ENCODE assay signal across 9 mouse cellular contexts in genomic region chr15:10715139-10715505, GRCm38 (mm10). TPM values are rescaled to one million over a fixed set of nuclear protein-coding genes. Genes with fewer than 3 reads are reported as not detected.
DNase-seq lines count a peak whose midpoint lies in the region; ATAC-seq and TF ChIP-seq lines count a peak whose summit lies in the region.
"Had no signal": no experiment of that assay in that cellular context is flagged by ENCODE, and none has a peak within 500 bp of the region (broad histone marks: within the 10 kb centered on the region; RNA-seq: fewer than 3 reads in every experiment).

No protein-coding gene starts in this region.

- peak; percentile 35 for TF ChIP-seq CTCF in gastrocnemius, adult 2 months (IDR thresholded peaks at IDR 0.05)

- peaks cover 21% of the 10 kb centered on the region for H3K4me1 ChIP-seq in embryonic facial prominence, embryonic 12.5 days
- peaks cover 24% of the 10 kb centered on the region for H3K4me1 ChIP-seq in hindbrain, embryonic 14.5 days (replicated peaks; ENCODE audit: control insufficient read depth, insufficient read depth, low read length)
- peaks cover 5% of the 10 kb centered on the region for H3K4me1 ChIP-seq in liver, embryonic 11.5 days (replicated peaks; ENCODE audit: control insufficient read depth, insufficient read depth, low read length)
- peaks cover 12% of the 10 kb centered on the region for H3K4me1 ChIP-seq in midbrain, embryonic 16.5 days (ENCODE audit: control insufficient read depth, insufficient read depth, low read length)

- H3K4me3 ChIP-seq in gastrocnemius, adult 2 months = peak overlapping the region; percentile 91
- H3K4me3 ChIP-seq in embryonic facial prominence, embryonic 12.5 days = peak overlapping the region; percentile 86
- peak overlapping the region; percentile 83 for H3K4me3 ChIP-seq in hindbrain, embryonic 14.5 days (replicated peaks; ENCODE audit: low read length)
- H3K4me3 ChIP-seq in liver, embryonic 11.5 days (ENCODE audit: low read depth, low read length) = peak overlapping the region; percentile 73
- H3K4me3 ChIP-seq in midbrain, embryonic 16.5 days (ENCODE audit: low read depth, low read length) = peak overlapping the region; percentile 86

- intact Hi-C loops in gastrocnemius, adult 2 months (cut with DNase I) = loop anchor here (2.0 to 10.0 kb wide), 3 partner anchors 102 to 230 kb away; partner anchors contain the start of genes Brix1 and Rad1

- peak; percentile 13; the same call in 1 of the 2 replicates for ATAC-seq in embryonic facial prominence, embryonic 12.5 days (ENCODE audit: insufficient number of reproducible peaks, insufficient read depth, low FRiP score, low TSS enrichment)
- peak; percentile 5; the same call in 1 of the 2 replicates for ATAC-seq in hindbrain, embryonic 14.5 days (ENCODE audit: low FRiP score)
- peak; percentile 61 for ATAC-seq in liver, embryonic 11.5 days (replicated peaks; ENCODE audit: low FRiP score)
- ATAC-seq in midbrain, embryonic 16.5 days = peak; percentile 15

- peak overlapping the region; percentile 94; the same call in 1 of the 2 replicates for H3K9ac ChIP-seq in embryonic facial prominence, embryonic 12.5 days
- peak overlapping the region; percentile 81 for H3K9ac ChIP-seq in hindbrain, embryonic 14.5 days
- peak overlapping the region; percentile 75 for H3K9ac ChIP-seq in liver, embryonic 11.5 days (ENCODE audit: low read depth, low read length)
- H3K9ac ChIP-seq in midbrain, embryonic 16.5 days (ENCODE audit: low read depth, low read length) = peak overlapping the region; percentile 79; the same call in 1 of the 2 replicates

- no peaks in the 10 kb centered on the region for H3K9me3 ChIP-seq in embryonic facial prominence, embryonic 12.5 days
- no peaks in the 10 kb centered on the region for H3K9me3 ChIP-seq in hindbrain, embryonic 14.5 days (ENCODE audit: control insufficient read depth, low read length)
- no peaks in the 10 kb centered on the region for H3K9me3 ChIP-seq in liver, embryonic 11.5 days (ENCODE audit: control insufficient read depth, low read length)
- H3K9me3 ChIP-seq in midbrain, embryonic 16.5 days (replicated peaks; ENCODE audit: control insufficient read depth, low read length, poor library complexity, severe bottlenecking) = no peaks in the 10 kb centered on the region
- H3K9me3 ChIP-seq: G1E had no signal

- peak overlapping the region; percentile 67 for H3K4me2 ChIP-seq in embryonic facial prominence, embryonic 12.5 days (replicated peaks)
- peak overlapping the region; percentile 97 for H3K4me2 ChIP-seq in hindbrain, embryonic 14.5 days (replicated peaks)
- peak overlapping the region; percentile 90 for H3K4me2 ChIP-seq in liver, embryonic 11.5 days
- H3K4me2 ChIP-seq in midbrain, embryonic 16.5 days (ENCODE audit: low read length) = peak overlapping the region; percentile 98

- no peaks in the 10 kb centered on the region for H3K36me3 ChIP-seq in embryonic facial prominence, embryonic 12.5 days
- H3K36me3 ChIP-seq in hindbrain, embryonic 14.5 days (replicated peaks; ENCODE audit: control insufficient read depth, insufficient read depth) = no peaks in the 10 kb centered on the region
- H3K36me3 ChIP-seq in liver, embryonic 11.5 days (ENCODE audit: control insufficient read depth, insufficient read depth, low read length) = no peaks in the 10 kb centered on the region
- H3K36me3 ChIP-seq in midbrain, embryonic 16.5 days (ENCODE audit: control insufficient read depth, insufficient read depth, low read length) = no peaks in the 10 kb centered on the region
- H3K36me3 ChIP-seq: G1E had no signal

- WGBS in embryonic facial prominence, embryonic 12.5 days = under 1% methylated on average over 10 of the region's 10 CpGs
- 0% methylated on average over 10 of the region's 10 CpGs for WGBS in hindbrain, embryonic 14.5 days
- WGBS in liver, embryonic 11.5 days = under 1% methylated on average over 10 of the region's 10 CpGs
- WGBS in midbrain, embryonic 16.5 days = under 1% methylated on average over 10 of the region's 10 CpGs

- peak; percentile 48 for DNase-seq in gastrocnemius, adult 2 months
- no peak for DNase-seq in gastrocnemius, adult 18-20 months (ENCODE audit: low spot score)
- DNase-seq in hindbrain, embryonic 14.5 days (ENCODE audit: low spot score) = no peak
- peak; percentile 51 for DNase-seq in liver, embryonic 11.5 days (ENCODE audit: low spot score)
- DNase-seq in T-cell, adult 2 months (ENCODE audit: low spot score) = no peak
- DNase-seq in B cell, adult 2 months = no peak

- no peaks in the 10 kb centered on the region for H3K27me3 ChIP-seq in embryonic facial prominence, embryonic 12.5 days
- H3K27me3 ChIP-seq in hindbrain, embryonic 14.5 days (ENCODE audit: control insufficient read depth, insufficient read depth, low read length) = no peaks in the 10 kb centered on the region
- no peaks in the 10 kb centered on the region; the same call in 1 of the 2 replicates for H3K27me3 ChIP-seq in liver, embryonic 11.5 days (replicated peaks; ENCODE audit: control insufficient read depth, insufficient read depth, low read length)
- peaks cover 2% of the 10 kb centered on the region; the same call in 1 of the 2 replicates for H3K27me3 ChIP-seq in midbrain, embryonic 16.5 days (ENCODE audit: control insufficient read depth, insufficient read depth, low read depth, low read length)

- peak overlapping the region; percentile 82 for H3K27ac ChIP-seq in gastrocnemius, adult 2 months
- H3K27ac ChIP-seq in embryonic facial prominence, embryonic 12.5 days = peak overlapping the region; percentile 90
- 0 out of 2 replicates have a peak overlapping the region, but pooled peaks have one; percentile 32 for H3K27ac ChIP-seq in hindbrain, embryonic 14.5 days
- H3K27ac ChIP-seq in liver, embryonic 11.5 days (ENCODE audit: low read depth, low read length) = peak overlapping the region; percentile 45; the same call in 1 of the 2 replicates
- H3K27ac ChIP-seq in midbrain, embryonic 16.5 days (ENCODE audit: low read length) = no peak overlapping the region; the same call in 1 of the 2 replicates

RNA-seq across cellular contexts. Expression of gene Rai14, which starts 0.7 kb away (rescaled TPM):
- 1 to 10 TPM; 3.6 to 4.0 TPM for total RNA-seq in gastrocnemius, adult 2 months (2021)
- 1 to 10 TPM; 5.5 to 7.0 TPM for total RNA-seq in gastrocnemius, adult 18-20 months (2021)
- 85.6 and 89.7 TPM in 2 replicates for polyA plus RNA-seq in embryonic facial prominence, embryonic 12.5 days (2016; fragmentation: Nextera tagmentation; extraction: Ambion mirVana)
- polyA plus RNA-seq in hindbrain, embryonic 14.5 days (2014; fragmentation: Nextera tagmentation; extraction: Ambion mirVana) = 11.6 and 12.9 TPM in 2 replicates
- 19.6 and 20.2 TPM in 2 replicates for polyA plus RNA-seq in liver, embryonic 11.5 days (2014; fragmentation: Nextera tagmentation; extraction: Ambion mirVana)
- 8.6 and 10.2 TPM in 2 replicates for polyA plus RNA-seq in midbrain, embryonic 16.5 days (2015; fragmentation: Nextera tagmentation; extraction: Ambion mirVana)
- polyA plus RNA-seq: G1E had no signal

Comparison
In these comparisons a context has a peak if more than half of its experiments do, and no peak if none do; other contexts are left out.
1. DNase-seq: peak in gastrocnemius, adult 2 months (single experiment) and liver, embryonic 11.5 days (single experiment); none in gastrocnemius, adult 18-20 months (single experiment), hindbrain, embryonic 14.5 days (single experiment), T-cell, adult 2 months (single experiment) and B cell, adult 2 months (0 of 2).
2. ATAC-seq: peak in every context shown above with its lines; median percentile 61 in liver, embryonic 11.5 days; 15 in midbrain, embryonic 16.5 days; 13 in embryonic facial prominence, embryonic 12.5 days; 5 in hindbrain, embryonic 14.5 days.
3. Peak in every context shown above with its lines, with median percentiles within 50 percentile points of each other: H3K4me3 ChIP-seq, H3K4me2 ChIP-seq and H3K9ac ChIP-seq.